In genomic region chr19:42226451-42226850, GRCm38 (mm10) we compare ENCODE assay signal across 33 mouse cellular contexts. TPM values are rescaled to one million over a fixed set of nuclear protein-coding genes. Genes with fewer than 3 reads are reported as not detected.
DNase-seq lines count a peak whose midpoint lies in the region; ATAC-seq and TF ChIP-seq lines count a peak whose summit lies in the region.
"Had no signal": no experiment of that assay in that cellular context is flagged by ENCODE, and none has a peak within 500 bp of the region (broad histone marks: within the 10 kb centered on the region; RNA-seq: fewer than 3 reads in every experiment).

No protein-coding gene starts in this region.

- H3K4me1 ChIP-seq in neural tube, embryonic 13.5 days (replicated peaks), result peaks cover 22% of the 10 kb centered on the region
- peaks cover 11% of the 10 kb centered on the region for H3K4me1 ChIP-seq in neural tube, embryonic 15.5 days
- peaks cover 17% of the 10 kb centered on the region; the same call in 1 of the 2 replicates for H3K4me1 ChIP-seq in neural tube, embryonic 14.5 days (ENCODE audit: control insufficient read depth, insufficient read depth, low read length)
- H3K4me1 ChIP-seq in embryonic facial prominence, embryonic 10.5 days, result no peaks in the 10 kb centered on the region
- H3K4me1 ChIP-seq: embryonic facial prominence, embryonic 13.5 days; forebrain, embryonic 10.5 days; heart, embryonic 13.5 days had no signal

- no peak for DNase-seq in gastrocnemius, adult 2 months
- no peak for DNase-seq in gastrocnemius, postnatal 14 days
- peak; percentile 43 for DNase-seq in telencephalon, adult 2 months (ENCODE audit: low read depth, low spot score)
- DNase-seq in embryonic facial prominence, embryonic 10.5 days (ENCODE audit: low spot score), result no peak
- DNase-seq: adrenal gland, postnatal 14 days; cerebellum, adult 11-12 months; cerebellum, adult 9-11 months; embryo, embryonic 11 days; heart, postnatal 10 days; kidney, adult 11 months; kidney, postnatal 14 days; layer of hippocampus, adult 9-11 months; liver; lung, embryonic 14.5 days; lung, postnatal 14 days; retina, postnatal 1 day; thymus, postnatal 4 days had no signal

- H3K27ac ChIP-seq in gastrocnemius, adult 2 months, result peak overlapping the region; percentile 43; the same call in 1 of the 2 replicates
- peak overlapping the region; percentile 39; the same call in 1 of the 2 replicates for H3K27ac ChIP-seq in neural tube, embryonic 13.5 days (replicated peaks)
- no peak overlapping the region for H3K27ac ChIP-seq in neural tube, embryonic 15.5 days (replicated peaks)
- peak overlapping the region; percentile 8; the same call in 1 of the 2 replicates for H3K27ac ChIP-seq in neural tube, embryonic 14.5 days (ENCODE audit: low read depth, low read length)
- H3K27ac ChIP-seq in embryonic facial prominence, embryonic 10.5 days (replicated peaks), result no peak overlapping the region
- H3K27ac ChIP-seq: embryonic facial prominence, embryonic 13.5 days; forebrain, embryonic 10.5 days; heart, embryonic 13.5 days; hindbrain, embryonic 14.5 days; liver, embryonic 14.5 days; midbrain, embryonic 15.5 days; neural tube, embryonic 12.5 days; stomach, postnatal 0 days had no signal

- 82% methylated on average over 10 of the region's 10 CpGs for WGBS in neural tube, embryonic 13.5 days
- 79% methylated on average over 10 of the region's 10 CpGs for WGBS in neural tube, embryonic 15.5 days
- 85% methylated on average over 10 of the region's 10 CpGs for WGBS in neural tube, embryonic 14.5 days
- WGBS in embryonic facial prominence, embryonic 10.5 days, result 83% methylated on average over 10 of the region's 10 CpGs

- H3K27me3 ChIP-seq in neural tube, embryonic 13.5 days, result no peaks in the 10 kb centered on the region
- H3K27me3 ChIP-seq in neural tube, embryonic 15.5 days (replicated peaks), result no peaks in the 10 kb centered on the region
- no peaks in the 10 kb centered on the region for H3K27me3 ChIP-seq in neural tube, embryonic 14.5 days (ENCODE audit: control insufficient read depth, insufficient read depth, low read length)
- no peaks in the 10 kb centered on the region for H3K27me3 ChIP-seq in embryonic facial prominence, embryonic 10.5 days (replicated peaks; ENCODE audit: low read depth, poor library complexity, severe bottlenecking)
- H3K27me3 ChIP-seq: embryonic facial prominence, embryonic 13.5 days; midbrain, embryonic 15.5 days; neural tube, embryonic 12.5 days had no signal

- TF ChIP-seq CTCF in gastrocnemius, adult 2 months (IDR thresholded peaks at IDR 0.05), result no peak

- ATAC-seq in neural tube, embryonic 13.5 days (ENCODE audit: low read depth), result no peak
- ATAC-seq in neural tube, embryonic 15.5 days (ENCODE audit: low FRiP score), result no peak
- ATAC-seq in neural tube, embryonic 14.5 days (ENCODE audit: low read depth), result no peak
- ATAC-seq: CD4-positive, CD25-positive, alpha-beta regulatory T cell, adult 4 months; midbrain, embryonic 15.5 days had no signal

- H3K9me3 ChIP-seq in neural tube, embryonic 13.5 days, result no peaks in the 10 kb centered on the region
- no peaks in the 10 kb centered on the region for H3K9me3 ChIP-seq in neural tube, embryonic 15.5 days (replicated peaks)
- H3K9me3 ChIP-seq in neural tube, embryonic 14.5 days (ENCODE audit: control insufficient read depth, low read length), result no peaks in the 10 kb centered on the region
- no peaks in the 10 kb centered on the region for H3K9me3 ChIP-seq in embryonic facial prominence, embryonic 10.5 days
- H3K9me3 ChIP-seq: embryonic facial prominence, embryonic 13.5 days; forebrain, embryonic 10.5 days; heart, embryonic 13.5 days; midbrain, embryonic 15.5 days; neural tube, embryonic 12.5 days had no signal

- no peak overlapping the region for H3K4me3 ChIP-seq in gastrocnemius, adult 2 months
- H3K4me3 ChIP-seq in neural tube, embryonic 13.5 days, result no peak overlapping the region
- H3K4me3 ChIP-seq in neural tube, embryonic 15.5 days (replicated peaks), result no peak overlapping the region
- H3K4me3 ChIP-seq in neural tube, embryonic 14.5 days (ENCODE audit: low read depth, low read length), result no peak overlapping the region
- H3K4me3 ChIP-seq in embryonic facial prominence, embryonic 10.5 days, result no peak overlapping the region
- H3K4me3 ChIP-seq: embryonic facial prominence, embryonic 13.5 days; forebrain, embryonic 10.5 days; heart, embryonic 13.5 days; midbrain, embryonic 15.5 days; neural tube, embryonic 12.5 days had no signal

- H3K4me2 ChIP-seq in neural tube, embryonic 13.5 days, result no peak overlapping the region
- H3K4me2 ChIP-seq in neural tube, embryonic 15.5 days, result no peak overlapping the region
- H3K4me2 ChIP-seq in neural tube, embryonic 14.5 days (ENCODE audit: low read depth, low read length), result no peak overlapping the region
- H3K4me2 ChIP-seq: embryonic facial prominence, embryonic 13.5 days; heart, embryonic 13.5 days; hindbrain, embryonic 14.5 days; lung, embryonic 14.5 days; midbrain, embryonic 15.5 days; neural tube, embryonic 12.5 days had no signal

- no peak overlapping the region for H3K9ac ChIP-seq in neural tube, embryonic 13.5 days
- no peak overlapping the region for H3K9ac ChIP-seq in neural tube, embryonic 15.5 days (replicated peaks)
- H3K9ac ChIP-seq in neural tube, embryonic 14.5 days (replicated peaks; ENCODE audit: low read depth, low read length), result no peak overlapping the region
- H3K9ac ChIP-seq: embryonic facial prominence, embryonic 13.5 days; heart, embryonic 13.5 days; hindbrain, embryonic 14.5 days; liver, embryonic 14.5 days; lung, embryonic 14.5 days; midbrain, embryonic 15.5 days; neural tube, embryonic 12.5 days had no signal

- intact Hi-C loops in gastrocnemius, adult 2 months (cut with DNase I), result no loop called here
- intact Hi-C loops in gastrocnemius, postnatal 14 days (cut with DNase I; ENCODE audit: low total_unique reads), result no loop called here

- H3K36me3 ChIP-seq in neural tube, embryonic 13.5 days, result no peaks in the 10 kb centered on the region
- H3K36me3 ChIP-seq in neural tube, embryonic 15.5 days, result no peaks in the 10 kb centered on the region
- no peaks in the 10 kb centered on the region for H3K36me3 ChIP-seq in neural tube, embryonic 14.5 days (ENCODE audit: control insufficient read depth, insufficient read depth, low read length)
- no peaks in the 10 kb centered on the region for H3K36me3 ChIP-seq in embryonic facial prominence, embryonic 10.5 days (replicated peaks)
- H3K36me3 ChIP-seq: embryonic facial prominence, embryonic 13.5 days; forebrain, embryonic 10.5 days; heart, embryonic 13.5 days; midbrain, embryonic 15.5 days; neural tube, embryonic 12.5 days had no signal

RNA-seq across cellular contexts. Expression of gene Golga7b, which starts 20.9 kb away (rescaled TPM):
- total RNA-seq in gastrocnemius, adult 2 months (2021), result 1 to 10 TPM; 2.3 to 2.4 TPM
- 1 to 10 TPM; 3.1 to 4.8 TPM for total RNA-seq in gastrocnemius, postnatal 14 days (2021)
- 42.3 and 48.7 TPM in 2 replicates for polyA plus RNA-seq in neural tube, embryonic 13.5 days (2015; fragmentation: Nextera tagmentation; extraction: Ambion mirVana)
- 68.0 and 77.8 TPM in 2 replicates for polyA plus RNA-seq in neural tube, embryonic 15.5 days (2015; fragmentation: Nextera tagmentation; extraction: Ambion mirVana)
- 52.2 and 62.5 TPM in 2 replicates for polyA plus RNA-seq in neural tube, embryonic 14.5 days (2014; fragmentation: Nextera tagmentation; extraction: Ambion mirVana)
- polyA plus RNA-seq in embryonic facial prominence, embryonic 10.5 days (2016; fragmentation: Nextera tagmentation; extraction: Ambion mirVana), result 0.58 and 1.2 TPM in 2 replicates
- total RNA-seq: hematopoietic stem cell, adult 5-6 weeks had no signal
- polyA plus RNA-seq: kidney, embryonic 14.5 days; limb, embryonic 11.5 days; liver, embryonic 14.5 days; lung, embryonic 14.5 days; spleen, adult 2 months had no signal

RNA-seq across cellular contexts. Expression of gene Sfrp5, which starts 24.4 kb away (rescaled TPM):
- total RNA-seq in gastrocnemius, adult 2 months (2021), result 1 to 10 TPM; 4.2 to 5.6 TPM
- total RNA-seq in gastrocnemius, postnatal 14 days (2021), result 1 to 10 TPM; 4.2 to 8.9 TPM
- polyA plus RNA-seq in neural tube, embryonic 13.5 days (2015; fragmentation: Nextera tagmentation; extraction: Ambion mirVana), result 20.0 and 26.8 TPM in 2 replicates
- polyA plus RNA-seq in neural tube, embryonic 15.5 days (2015; fragmentation: Nextera tagmentation; extraction: Ambion mirVana), result 6.8 and 6.9 TPM in 2 replicates
- 0.21 and 13.5 TPM in 2 replicates for polyA plus RNA-seq in neural tube, embryonic 14.5 days (2014; fragmentation: Nextera tagmentation; extraction: Ambion mirVana)
- 0.58 and 0.72 TPM in 2 replicates for polyA plus RNA-seq in embryonic facial prominence, embryonic 10.5 days (2016; fragmentation: Nextera tagmentation; extraction: Ambion mirVana)
- polyA plus RNA-seq: CD4-positive, CD25-positive, alpha-beta regulatory T cell, adult 4 months had no signal

Comparison
In these comparisons a context has a peak if more than half of its experiments do, and no peak if none do; other contexts are left out.
1. H3K27ac ChIP-seq: peak in gastrocnemius, adult 2 months (single experiment), neural tube, embryonic 13.5 days (single experiment) and neural tube, embryonic 14.5 days (single experiment); none in neural tube, embryonic 15.5 days (single experiment) and embryonic facial prominence, embryonic 10.5 days (single experiment).
2. RNA of gene Golga7b, which starts 20.9 kb away (polyA plus RNA-seq): 68.0 to 77.8 TPM in neural tube, embryonic 15.5 days, 52.2 to 62.5 TPM in neural tube, embryonic 14.5 days and 42.3 to 48.7 TPM in neural tube, embryonic 13.5 days; 0.58 to 1.2 TPM in embryonic facial prominence, embryonic 10.5 days; every median in the first group is over 10 times any median in the second.